Mouse (Mus musculus) heart, embryonic 13.5 days (tissue): Measurements from ENCODE around the gene Olfr220. TPM values are rescaled to one million over a fixed set of nuclear protein-coding genes. Genes with fewer than 3 reads are reported as not detected.

Source experiments
- ATAC-seq: fragments of 200-750 bp; cut with Nextera tagmentation; 2 replicates; pipeline ENCODE4 v1.8.0; 2017; ENCODE audit warnings: moderate TSS enrichment; ENCODE audit not compliant: insufficient number of reproducible peaks, low FRiP score, low TSS enrichment; ENCODE audit errors: extremely low read depth
- H3K27ac ChIP-seq: fragments of 300-500 bp; sonication (generic); replicated peaks from 2 replicates; pipeline ENCODE4 v1.5.1; 2015; ENCODE audit warnings: moderate library complexity, mild to moderate bottlenecking, inconsistent platforms
- H3K27me3 ChIP-seq: fragments of 300-500 bp; sonication (generic); replicated peaks from 2 replicates; pipeline ENCODE4 v1.6.1; 2015; ENCODE audit warnings: mild to moderate bottlenecking, inconsistent platforms
- H3K36me3 ChIP-seq: fragments of 300-500 bp; sonication (generic); 2 replicates; pipeline ENCODE4 v1.6.1; 2015; ENCODE audit warnings: mild to moderate bottlenecking, inconsistent platforms
- H3K4me1 ChIP-seq: fragments of 300-500 bp; sonication (generic); 2 replicates; pipeline ENCODE4 v1.6.1; 2015; ENCODE audit warnings: inconsistent platforms
- H3K4me2 ChIP-seq: fragments of 300-500 bp; sonication (generic); 2 replicates; pipeline ENCODE4 v1.6.1; 2015; ENCODE audit warnings: inconsistent platforms, mild to moderate bottlenecking, moderate library complexity
- H3K4me3 ChIP-seq: fragments of 300-500 bp; sonication (generic); 2 replicates; pipeline ENCODE4 v1.5.1; 2015; ENCODE audit warnings: moderate library complexity, mild to moderate bottlenecking, inconsistent platforms
- H3K9ac ChIP-seq: fragments of 300-500 bp; sonication (generic); 2 replicates; pipeline ENCODE4 v1.6.1; 2015; ENCODE audit warnings: inconsistent platforms, mild to moderate bottlenecking, moderate library complexity
- H3K9me3 ChIP-seq: fragments of 300-500 bp; sonication (generic); 2 replicates; pipeline ENCODE4 v1.6.1; 2016; ENCODE audit warnings: inconsistent platforms
- WGBS: fragments of 180-500 bp; shearing (Covaris S2); methylation state at CpG from one replicate; pipeline ENCODE4 v1.1.7; 2015; ENCODE audit warnings: mixed read lengths; 5-methylcytosine and 5-hydroxymethylcytosine counted together
- polyA plus RNA-seq: library from polyadenylated mRNA; unstranded; fragments of >200 nt; fragmentation: Nextera tagmentation; extraction: Ambion mirVana; gene quantifications from 2 replicates; pipeline ENCODE4 v1.2.1, GENCODE M21; 2015

Gene Olfr220
- not detected in 2 replicates for polyA plus RNA-seq

DNA sequence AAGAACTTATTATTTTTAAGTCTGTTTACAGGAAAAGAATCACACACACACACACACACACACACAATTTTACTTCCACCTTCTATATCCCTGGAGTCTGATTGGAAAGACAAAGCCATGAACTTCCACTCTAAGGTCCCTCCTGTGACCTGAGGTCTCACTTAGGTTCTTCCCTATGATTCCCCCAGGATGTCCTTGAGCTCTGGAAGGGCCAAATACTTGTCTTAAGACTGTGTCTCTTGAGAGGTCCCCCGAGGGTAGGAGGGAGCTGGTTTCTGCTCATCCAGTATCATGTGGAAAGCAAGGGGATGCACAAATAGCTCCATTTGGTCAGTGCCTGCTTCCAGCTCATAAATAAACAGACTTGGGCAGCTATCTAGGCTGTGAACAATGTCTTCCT lies at the start of gene Olfr220:
Gene Olfr220, plus strand, starts transcription at position 301 of the 400 bp plus-strand sequence.
- Histone ChIP-seq H3K9ac (no peak within 1 kb of the TSS), H3K4me2 (no peak within 1 kb of the TSS), H3K4me3 (no peak within 1 kb of the TSS), H3K27me3 (no peaks in the 10 kb centered on the region), H3K4me1 (no peaks in the 10 kb centered on the region), H3K9me3 (no peaks in the 10 kb centered on the region), H3K27ac (no peak within 1 kb of the TSS), H3K36me3 (no peaks in the 10 kb centered on the region)
- no peak for ATAC-seq
- WGBS, result 31% methylated on average over 1 of the region's 1 CpGs

- Histone ChIP-seq H3K27me3 (no peaks in the 10 kb centered on the region), H3K4me1 (no peaks in the 10 kb centered on the region), H3K27ac (no peak overlapping the region), H3K9ac (no peak overlapping the region), H3K4me3 (no peak overlapping the region), H3K9me3 (no peaks in the 10 kb centered on the region), H3K36me3 (no peaks in the 10 kb centered on the region), H3K4me2 (no peak overlapping the region)
- 40% methylated on average over 4 of the region's 4 CpGs for WGBS
- ATAC-seq, result no peak
Observed at GRCm38 (mm10) chr1:174422959-174423358, 18.9 kb upstream of the Olfr220 start.

DNA sequence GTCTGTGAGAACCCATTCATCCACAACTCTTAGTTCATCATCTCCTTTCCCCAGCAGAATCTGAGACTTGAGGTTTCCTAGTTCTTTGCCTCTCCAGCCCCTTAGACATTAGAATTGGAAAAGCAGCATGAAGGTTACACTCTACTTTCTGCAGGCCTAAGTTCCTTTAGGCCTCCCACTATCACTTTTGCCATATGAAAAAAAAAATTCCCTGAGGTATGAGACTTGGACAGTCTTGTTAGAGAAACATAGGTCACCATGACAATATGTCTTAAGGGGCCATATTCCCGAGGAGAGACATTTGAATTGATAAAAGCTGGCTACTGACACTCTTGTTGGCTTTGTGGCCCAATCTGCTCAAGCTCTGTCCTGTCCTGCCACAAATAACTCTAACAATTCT lies 18.1 kb upstream of the Olfr220 start, which contains the start of gene Olfr414:
Gene Olfr414, plus strand, starts transcription at position 301 of the 400 bp plus-strand sequence.
- Histone ChIP-seq H3K9me3 (no peaks in the 10 kb centered on the region), H3K36me3 (no peaks in the 10 kb centered on the region), H3K4me3 (no peak within 1 kb of the TSS), H3K27ac (no peak within 1 kb of the TSS), H3K4me2 (no peak within 1 kb of the TSS), H3K9ac (no peak within 1 kb of the TSS), H3K4me1 (no peaks in the 10 kb centered on the region), H3K27me3 (no peaks in the 10 kb centered on the region)
- 50% methylated on average over 1 of the region's 1 CpGs for WGBS
- no peak for ATAC-seq

DNA sequence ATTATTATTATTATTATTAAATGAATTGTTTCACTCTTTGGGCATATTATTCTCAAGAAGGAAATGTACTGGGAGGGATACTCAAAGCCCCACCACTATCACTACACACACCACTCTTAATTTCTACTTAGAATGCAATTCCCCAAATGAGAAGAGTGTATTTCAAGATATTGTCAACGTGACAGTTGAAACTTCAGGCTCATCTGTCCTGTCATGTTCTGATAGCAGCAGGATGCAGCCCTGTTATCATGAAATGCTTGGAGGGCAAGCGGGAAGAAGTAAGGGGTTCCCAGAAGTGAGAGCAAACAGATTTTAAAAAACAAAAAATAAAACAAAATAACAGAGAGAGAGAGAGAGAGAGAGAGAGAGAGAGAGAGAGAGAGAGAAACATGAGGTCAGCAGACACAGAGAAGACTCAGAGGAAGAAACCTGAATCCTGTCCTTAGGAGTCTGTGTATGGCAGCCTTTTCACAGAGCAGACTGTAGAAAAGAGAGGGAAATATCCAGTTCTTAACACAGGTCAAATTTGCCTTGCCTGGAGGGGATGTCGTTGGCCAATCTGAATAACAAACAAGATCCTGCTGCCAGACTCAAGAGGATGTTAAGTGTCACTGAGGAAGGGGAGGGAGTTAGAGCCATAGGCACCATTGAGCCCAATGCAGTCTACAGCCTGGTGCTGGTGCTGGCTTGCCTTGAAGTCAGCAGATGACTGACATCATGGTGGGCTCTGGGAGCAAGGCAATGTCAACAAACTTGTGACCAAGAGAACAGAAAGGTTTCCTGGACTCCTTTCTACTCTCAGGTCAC lies 15.5 kb upstream of the Olfr220 start:
- Histone ChIP-seq H3K9ac (no peak overlapping the region), H3K4me1 (no peaks in the 10 kb centered on the region), H3K4me2 (no peak overlapping the region), H3K27ac (no peak overlapping the region), H3K36me3 (no peaks in the 10 kb centered on the region), H3K4me3 (no peak overlapping the region), H3K9me3 (no peaks in the 10 kb centered on the region), H3K27me3 (no peaks in the 10 kb centered on the region)
- no peak for ATAC-seq
- WGBS, result 36% methylated on average over 3 of the region's 3 CpGs

DNA sequence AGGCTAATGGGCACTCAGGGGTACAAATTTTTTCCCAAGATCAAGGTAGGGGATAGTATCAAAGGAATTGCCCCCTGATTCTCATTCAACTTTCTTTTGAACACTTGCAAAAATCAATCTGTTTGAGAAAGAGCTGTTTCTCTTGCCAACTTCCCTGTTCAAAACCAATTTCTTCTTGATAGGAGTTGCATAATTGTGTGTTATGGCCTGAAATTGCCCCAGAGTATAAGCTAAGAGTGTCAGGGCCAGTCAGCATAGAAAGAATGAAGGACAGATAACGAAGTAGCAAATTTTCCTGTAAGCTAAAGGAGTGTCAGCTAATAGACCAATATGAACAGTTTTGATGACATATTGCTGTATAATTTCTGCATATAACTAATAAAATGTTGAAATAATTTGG lies 14.5 kb upstream of the Olfr220 start:
- Histone ChIP-seq H3K4me2 (no peak overlapping the region), H3K27me3 (no peaks in the 10 kb centered on the region), H3K4me3 (no peak overlapping the region), H3K27ac (no peak overlapping the region), H3K9ac (no peak overlapping the region), H3K9me3 (no peaks in the 10 kb centered on the region), H3K36me3 (no peaks in the 10 kb centered on the region), H3K4me1 (no peaks in the 10 kb centered on the region)
- 79% methylated on average over 1 of the region's 1 CpGs for WGBS
- ATAC-seq, result no peak

GRCm38 (mm10) chr1:174428407-174428806 lies 13.5 kb upstream of the Olfr220 start:
- Histone ChIP-seq H3K9ac (no peak overlapping the region), H3K4me1 (no peaks in the 10 kb centered on the region), H3K4me3 (no peak overlapping the region), H3K27me3 (no peaks in the 10 kb centered on the region), H3K4me2 (no peak overlapping the region), H3K9me3 (no peaks in the 10 kb centered on the region), H3K36me3 (no peaks in the 10 kb centered on the region), H3K27ac (no peak overlapping the region)
- no peak for ATAC-seq
- 69% methylated on average over 2 of the region's 2 CpGs for WGBS

- no peaks in the 10 kb centered on the region for H3K4me1 ChIP-seq
- no peak overlapping the region for H3K4me3 ChIP-seq
- no peaks in the 10 kb centered on the region for H3K27me3 ChIP-seq
- no peak overlapping the region for H3K4me2 ChIP-seq
- H3K9ac ChIP-seq, result no peak overlapping the region
- 43% methylated on average over 1 of the region's 1 CpGs for whole genome bisulfite sequencing
- no peaks in the 10 kb centered on the region for H3K9me3 ChIP-seq
- no peak for ATAC-seq
- H3K36me3 ChIP-seq, result no peaks in the 10 kb centered on the region
- H3K27ac ChIP-seq, result no peak overlapping the region
Observed at GRCm38 (mm10) chr1:174434121-174434520, 7.8 kb upstream of the Olfr220 start.

DNA sequence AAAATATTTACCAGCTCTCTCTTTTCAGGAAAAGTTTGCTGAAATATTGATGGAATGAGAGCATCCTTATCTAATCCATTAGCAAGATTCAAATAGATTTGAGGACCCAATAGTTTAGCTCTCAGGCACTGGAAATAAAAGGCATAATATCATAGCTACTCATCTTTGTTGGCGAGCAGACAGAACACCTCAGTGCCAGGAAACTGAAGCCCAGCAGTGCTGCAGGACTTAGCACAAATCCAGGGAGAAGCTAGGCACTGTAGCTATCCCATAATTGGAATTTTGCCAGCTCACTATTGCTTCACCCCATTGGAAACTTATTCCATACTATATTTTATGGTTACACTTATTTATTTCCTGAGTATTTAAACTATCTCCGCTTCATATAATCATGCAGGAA lies 13.2 kb downstream of the Olfr220 start:
- H3K27ac ChIP-seq, result no peak overlapping the region
- H3K4me3 ChIP-seq, result no peak overlapping the region
- H3K9me3 ChIP-seq, result no peaks in the 10 kb centered on the region
- ATAC-seq, result no peak
- no peaks in the 10 kb centered on the region for H3K27me3 ChIP-seq
- H3K36me3 ChIP-seq, result no peaks in the 10 kb centered on the region
- no peak overlapping the region for H3K4me2 ChIP-seq
- 64% methylated on average over 2 of the region's 2 CpGs for WGBS
- no peak overlapping the region for H3K9ac ChIP-seq
- H3K4me1 ChIP-seq, result no peaks in the 10 kb centered on the region

- no peak for ATAC-seq
- H3K4me2 ChIP-seq, result no peak overlapping the region
Observed at GRCm38 (mm10) chr1:174465385-174465784, 23.5 kb downstream of the Olfr220 start.

DNA sequence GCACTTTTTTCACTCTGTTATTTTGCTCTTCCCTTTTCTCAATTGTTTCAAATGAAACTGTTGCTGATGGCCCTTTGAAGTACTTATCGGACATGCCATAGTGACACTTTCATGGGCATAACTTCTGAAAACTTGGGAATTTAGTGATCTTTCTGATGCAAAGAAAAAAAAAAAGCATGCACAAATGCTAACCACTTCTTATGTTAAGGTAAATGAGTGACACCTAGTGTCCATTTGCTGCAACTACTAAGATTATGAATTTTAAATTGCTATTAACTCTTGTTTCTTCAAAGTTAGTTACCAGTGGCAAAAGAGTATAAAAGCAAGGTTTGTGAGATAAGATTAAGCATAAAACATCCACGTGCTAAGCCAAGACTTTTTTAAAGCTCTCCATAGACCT lies 24.4 kb downstream of the Olfr220 start:
- 19% methylated on average over 2 of the region's 2 CpGs for WGBS
- ATAC-seq, result no peak
- H3K9ac ChIP-seq, result no peak overlapping the region

More at GRCm38 (mm10) chr1:174465385-174465784, 23.5 kb downstream of the Olfr220 start:
- Histone ChIP-seq H3K27ac (no peak overlapping the region), H3K27me3 (no peaks in the 10 kb centered on the region), H3K36me3 (no peaks in the 10 kb centered on the region), H3K4me1 (no peaks in the 10 kb centered on the region), H3K9ac (no peak overlapping the region), H3K9me3 (no peaks in the 10 kb centered on the region), H3K4me3 (no peak overlapping the region)
- WGBS, result 51% methylated on average over 3 of the region's 3 CpGs

GRCm38 (mm10) chr1:174469736-174470135 lies 27.9 kb downstream of the Olfr220 start:
- no peak overlapping the region for H3K4me2 ChIP-seq
- H3K36me3 ChIP-seq, result no peaks in the 10 kb centered on the region
- no peak overlapping the region for H3K9ac ChIP-seq
- no peaks in the 10 kb centered on the region for H3K4me1 ChIP-seq
- WGBS, result 5% methylated on average over 6 of the region's 6 CpGs
- no peak overlapping the region for H3K27ac ChIP-seq
- ATAC-seq, result no peak
- no peaks in the 10 kb centered on the region for H3K27me3 ChIP-seq
- no peaks in the 10 kb centered on the region for H3K9me3 ChIP-seq
- H3K4me3 ChIP-seq, result no peak overlapping the region

More for the DNA sequence above, 24.4 kb downstream of the Olfr220 start:
- H3K9me3 ChIP-seq, result no peaks in the 10 kb centered on the region
- no peaks in the 10 kb centered on the region for H3K36me3 ChIP-seq
- no peak overlapping the region for H3K27ac ChIP-seq
- H3K4me3 ChIP-seq, result no peak overlapping the region
- no peaks in the 10 kb centered on the region for H3K4me1 ChIP-seq
- no peak overlapping the region for H3K4me2 ChIP-seq
- H3K27me3 ChIP-seq, result no peaks in the 10 kb centered on the region

- Histone ChIP-seq H3K9ac (no peak overlapping the region), H3K36me3 (no peaks in the 10 kb centered on the region), H3K9me3 (no peaks in the 10 kb centered on the region), H3K27ac (no peak overlapping the region), H3K27me3 (no peaks in the 10 kb centered on the region), H3K4me3 (no peak overlapping the region), H3K4me2 (no peak overlapping the region), H3K4me1 (no peaks in the 10 kb centered on the region)
- 80% methylated on average over 6 of the region's 6 CpGs for WGBS
- no peak for ATAC-seq
Observed at GRCm38 (mm10) chr1:174482567-174482966, 40.7 kb downstream of the Olfr220 start.
